Mouse (Mus musculus) CH12.LX (cell line): Measurements from ENCODE around the gene Adamts1.

Source experiments
- CTCF ChIP-seq, 2 experiments: IDR thresholded peaks in 1 of 2; conservative IDR thresholded peaks in 1 of 2; 2 replicates each; pipeline ENCODE4 v1.5.1; 2011 to 2012; ENCODE audit warnings: low read depth in 2 of 2, low read length in 2 of 2, improper control_type of control experiment in 1 of 2, inconsistent platforms in 1 of 2, mild to moderate bottlenecking in 1 of 2, moderate library complexity in 1 of 2
- KAT2A ChIP-seq: IDR thresholded peaks from 2 replicates; pipeline ENCODE4 v1.6.1; 2012; ENCODE audit warnings: low read length, improper control_type of control experiment, inconsistent platforms; ENCODE audit not compliant: insufficient replicate concordance
- MAFK ChIP-seq: IDR thresholded peaks from 2 replicates; pipeline ENCODE4 v1.6.1; 2011; ENCODE audit warnings: low read length, improper control_type of control experiment; ENCODE audit not compliant: insufficient replicate concordance
- MAZ ChIP-seq: IDR thresholded peaks from 2 replicates; pipeline ENCODE4 v1.6.1; 2012; ENCODE audit warnings: low read depth, mild to moderate bottlenecking, inconsistent platforms, low read length, improper control_type of control experiment, moderate library complexity
- NELFE ChIP-seq: IDR thresholded peaks from 2 replicates; pipeline ENCODE4 v1.6.1; 2011; ENCODE audit warnings: low read depth, low read length, improper control_type of control experiment
- POLR2A ChIP-seq: IDR thresholded peaks from 2 replicates; pipeline ENCODE4 v1.6.1; 2011; ENCODE audit warnings: low read depth, mild to moderate bottlenecking, improper control_type of control experiment, low read length
- TCF12 ChIP-seq: IDR thresholded peaks from 2 replicates; pipeline ENCODE4 v1.6.1; 2014; ENCODE audit warnings: low read depth, mild to moderate bottlenecking, inconsistent platforms, low read length, improper control_type of control experiment
- ZC3H11A ChIP-seq: IDR thresholded peaks from 2 replicates; pipeline ENCODE4 v1.6.1; 2012; ENCODE audit warnings: low read depth, mild to moderate bottlenecking, inconsistent platforms, low read length, improper control_type of control experiment
- ZMIZ1 ChIP-seq: IDR thresholded peaks from 2 replicates; pipeline ENCODE4 v1.6.1; 2012; ENCODE audit warnings: low read depth, mild to moderate bottlenecking, inconsistent platforms, low read length, improper control_type of control experiment

- TF ChIP-seq CTCF (conservative IDR thresholded peaks at IDR 0.05 in 1 of 2, IDR thresholded peaks at IDR 0.05 in 1 of 2; ENCODE audit: low read depth in 2 of 2, low read length in 2 of 2): no peak
- no peak for TF ChIP-seq MAFK
- no peak for TF ChIP-seq NELFE
- TF ChIP-seq ZC3H11A: no peak
- TF ChIP-seq POLR2A: no peak
- no peak for TF ChIP-seq KAT2A
- no peak for TF ChIP-seq TCF12
- no peak for TF ChIP-seq MAZ
- TF ChIP-seq ZMIZ1: no peak
These were observed 53.6 kb downstream of the Adamts1 start for GRCm38 (mm10) chr16:85749335-85749734.
